Mouse (Mus musculus): ENCODE results near the gene Sorcs2. TPM values are rescaled to one million over a fixed set of nuclear protein-coding genes. Genes with fewer than 3 reads are reported as not detected.

The Sorcs2 gene
- polyA plus RNA-seq, 1 experiment from 2014 or later: 11.5 TPM

DNA sequence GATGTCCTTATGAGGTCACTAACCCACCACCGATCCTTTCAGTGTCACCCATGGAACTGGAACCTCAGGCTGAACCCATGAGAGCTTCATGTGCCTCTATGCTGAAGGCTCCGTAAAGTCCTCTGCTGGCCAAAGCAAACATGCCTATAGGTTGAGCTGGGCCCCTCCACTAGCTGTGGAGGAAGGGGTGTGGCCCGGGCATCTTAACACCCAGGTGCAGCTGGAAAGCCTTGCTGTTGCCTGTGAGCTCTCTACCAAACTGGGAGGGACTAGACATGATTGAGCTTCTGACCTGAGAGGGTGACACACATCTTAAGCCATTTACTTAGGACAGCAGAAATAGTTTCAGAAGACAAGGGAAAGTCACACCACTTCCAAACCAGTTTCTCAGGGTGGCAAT lies 189.1 kb downstream of the Sorcs2 start:
- Histone ChIP-seq H3K4me2 (replicated peaks) (no peak overlapping the region), H3K27me3 (ENCODE audit: control insufficient read depth, insufficient read depth, low read length) (no peaks in the 10 kb centered on the region), H3K4me3 (replicated peaks; ENCODE audit: low read length) (no peak overlapping the region), H3K4me1 (replicated peaks; ENCODE audit: control insufficient read depth, insufficient read depth, low read length) (0 out of 2 replicates have a peak, but pooled peaks cover 4% of the 10 kb centered on the region), H3K36me3 (replicated peaks; ENCODE audit: control insufficient read depth, insufficient read depth) (no peaks in the 10 kb centered on the region), H3K27ac (no peak overlapping the region), H3K9ac (no peak overlapping the region), H3K9me3 (ENCODE audit: control insufficient read depth, low read length) (no peaks in the 10 kb centered on the region)
- no peak for DNase-seq (ENCODE audit: low spot score)
- 95% methylated on average over 3 of the region's 3 CpGs for WGBS
- no peak for ATAC-seq (ENCODE audit: low FRiP score)

DNA sequence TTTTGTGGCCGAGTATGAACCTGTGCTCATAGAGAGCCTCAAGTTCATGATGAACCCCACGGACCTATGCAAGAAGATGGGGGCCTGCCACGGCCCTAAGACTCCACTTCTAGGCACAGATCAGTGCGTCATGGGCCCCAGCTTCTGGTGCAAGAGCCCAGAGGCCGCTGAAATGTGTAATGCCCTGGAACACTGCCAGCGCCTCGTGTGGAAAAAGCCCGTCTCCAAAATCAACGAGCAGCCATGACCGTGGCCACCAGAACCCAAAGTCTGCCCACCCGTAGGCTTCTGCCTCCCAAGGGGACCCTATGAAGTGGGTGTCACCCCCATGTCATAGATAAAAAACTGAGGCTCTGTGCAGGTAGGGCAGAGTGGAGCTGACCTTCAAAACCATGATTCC lies 192.5 kb downstream of the Sorcs2 start:
- no peaks in the 10 kb centered on the region for H3K36me3 ChIP-seq (replicated peaks; ENCODE audit: control insufficient read depth, insufficient read depth)
- H3K4me3 ChIP-seq (replicated peaks; ENCODE audit: low read length): no peak overlapping the region
- no peaks in the 10 kb centered on the region for H3K9me3 ChIP-seq (ENCODE audit: control insufficient read depth, low read length)
- H3K27ac ChIP-seq: no peak overlapping the region
- H3K4me2 ChIP-seq (replicated peaks): no peak overlapping the region
- no peaks in the 10 kb centered on the region for H3K27me3 ChIP-seq (ENCODE audit: control insufficient read depth, insufficient read depth, low read length)
- H3K4me1 ChIP-seq (replicated peaks; ENCODE audit: control insufficient read depth, insufficient read depth, low read length): no peaks in the 10 kb centered on the region
- ATAC-seq (ENCODE audit: low FRiP score) (no peak), DNase-seq (ENCODE audit: low spot score) (no peak)
- 83% methylated on average over 11 of the region's 11 CpGs for WGBS
- H3K9ac ChIP-seq: no peak overlapping the region

DNA sequence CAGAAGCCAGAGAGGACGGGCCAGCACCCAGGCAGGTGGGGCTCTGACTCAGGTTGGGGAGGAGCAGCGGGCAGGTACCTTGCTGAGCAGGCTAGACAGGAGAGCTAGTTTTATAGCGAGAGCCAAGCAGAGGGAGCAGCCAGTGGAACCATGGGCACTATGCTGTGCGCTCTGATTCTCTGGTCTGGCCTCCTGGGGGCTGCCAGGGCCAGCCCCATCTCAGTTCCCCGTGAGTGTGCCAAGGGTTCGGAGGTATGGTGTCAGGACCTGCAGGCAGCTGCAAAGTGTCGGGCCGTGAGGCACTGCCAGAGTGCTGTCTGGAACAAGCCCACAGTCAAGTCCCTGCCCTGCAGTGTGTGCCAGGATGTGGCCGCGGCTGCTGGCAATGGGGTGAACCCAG lies 194.0 kb downstream of the Sorcs2 start, which contains the start of gene Psapl1:
Gene Psapl1 (plus strand): TSS at position 106 of the 400 bp plus-strand sequence.
- no peak within 1 kb of the TSS for H3K9ac ChIP-seq
- no peaks in the 10 kb centered on the region for H3K36me3 ChIP-seq (replicated peaks; ENCODE audit: control insufficient read depth, insufficient read depth)
- DNase-seq (ENCODE audit: low spot score): no peak
- no peaks in the 10 kb centered on the region for H3K27me3 ChIP-seq (ENCODE audit: control insufficient read depth, insufficient read depth, low read length)
- WGBS: 85% methylated on average over 10 of the region's 10 CpGs
- no peak within 1 kb of the TSS for H3K4me2 ChIP-seq (replicated peaks)
- ATAC-seq (ENCODE audit: low FRiP score): no peak
- no peak within 1 kb of the TSS for H3K27ac ChIP-seq
- no peaks in the 10 kb centered on the region for H3K9me3 ChIP-seq (ENCODE audit: control insufficient read depth, low read length)
- no peaks in the 10 kb centered on the region for H3K4me1 ChIP-seq (replicated peaks; ENCODE audit: control insufficient read depth, insufficient read depth, low read length)
- H3K4me3 ChIP-seq (replicated peaks; ENCODE audit: low read length): no peak within 1 kb of the TSS

DNA sequence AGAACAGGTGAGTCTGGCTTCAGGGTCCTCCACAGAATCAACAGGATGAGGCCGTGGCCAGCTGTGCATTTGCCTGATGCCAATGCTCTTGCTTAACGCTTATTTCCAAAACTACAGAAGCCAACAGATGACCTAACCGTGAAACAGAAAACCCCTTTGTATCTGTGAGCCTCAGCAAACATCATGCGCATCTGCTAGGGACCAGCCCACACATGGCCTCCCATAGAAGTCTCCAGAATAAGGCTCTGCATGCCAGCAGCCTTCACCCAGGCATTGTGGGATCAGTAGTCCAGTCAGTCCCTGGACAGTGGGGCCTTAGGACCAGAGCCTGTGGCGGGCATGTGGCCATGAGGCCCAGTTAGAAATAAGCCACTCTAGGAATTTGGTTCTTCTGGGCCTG lies 194.5 kb downstream of the Sorcs2 start:
- Histone ChIP-seq H3K27ac (no peak overlapping the region), H3K27me3 (ENCODE audit: control insufficient read depth, insufficient read depth, low read length) (no peaks in the 10 kb centered on the region), H3K9me3 (ENCODE audit: control insufficient read depth, low read length) (no peaks in the 10 kb centered on the region), H3K36me3 (replicated peaks; ENCODE audit: control insufficient read depth, insufficient read depth) (no peaks in the 10 kb centered on the region), H3K4me2 (replicated peaks) (no peak overlapping the region), H3K9ac (no peak overlapping the region), H3K4me3 (replicated peaks; ENCODE audit: low read length) (no peak overlapping the region), H3K4me1 (replicated peaks; ENCODE audit: control insufficient read depth, insufficient read depth, low read length) (no peaks in the 10 kb centered on the region)
- DNase-seq (ENCODE audit: low spot score) (no peak), ATAC-seq (ENCODE audit: low FRiP score) (no peak)
- 85% methylated on average over 5 of the region's 5 CpGs for WGBS

DNA sequence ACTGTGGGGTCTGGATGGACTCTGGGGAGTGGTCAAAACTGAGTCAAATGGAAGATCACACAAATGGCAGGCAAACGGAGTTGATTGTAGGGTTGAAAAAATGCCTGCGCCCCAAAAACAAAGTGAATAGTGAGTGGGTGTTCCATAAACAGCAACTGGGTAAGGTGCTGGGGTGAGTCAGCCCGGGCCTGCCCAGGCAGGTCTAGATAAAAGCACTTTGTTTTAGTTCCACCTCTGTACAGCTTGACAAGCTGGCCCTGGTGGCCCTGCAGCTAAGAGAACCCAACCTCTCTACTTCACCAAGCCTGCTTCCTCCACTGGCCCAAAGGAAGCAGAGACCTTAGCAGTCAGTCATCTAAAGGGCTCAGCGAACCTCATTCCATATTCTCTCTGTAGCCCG lies 195.2 kb downstream of the Sorcs2 start:
- Histone ChIP-seq H3K9ac (no peak overlapping the region), H3K4me3 (replicated peaks; ENCODE audit: low read length) (no peak overlapping the region), H3K36me3 (replicated peaks; ENCODE audit: control insufficient read depth, insufficient read depth) (no peaks in the 10 kb centered on the region), H3K4me2 (replicated peaks) (no peak overlapping the region), H3K4me1 (replicated peaks; ENCODE audit: control insufficient read depth, insufficient read depth, low read length) (no peaks in the 10 kb centered on the region), H3K9me3 (ENCODE audit: control insufficient read depth, low read length) (no peaks in the 10 kb centered on the region), H3K27ac (no peak overlapping the region), H3K27me3 (ENCODE audit: control insufficient read depth, insufficient read depth, low read length) (no peaks in the 10 kb centered on the region)
- DNase-seq (ENCODE audit: low spot score) (no peak), ATAC-seq (ENCODE audit: low FRiP score) (no peak)
- WGBS: 83% methylated on average over 5 of the region's 5 CpGs

DNA sequence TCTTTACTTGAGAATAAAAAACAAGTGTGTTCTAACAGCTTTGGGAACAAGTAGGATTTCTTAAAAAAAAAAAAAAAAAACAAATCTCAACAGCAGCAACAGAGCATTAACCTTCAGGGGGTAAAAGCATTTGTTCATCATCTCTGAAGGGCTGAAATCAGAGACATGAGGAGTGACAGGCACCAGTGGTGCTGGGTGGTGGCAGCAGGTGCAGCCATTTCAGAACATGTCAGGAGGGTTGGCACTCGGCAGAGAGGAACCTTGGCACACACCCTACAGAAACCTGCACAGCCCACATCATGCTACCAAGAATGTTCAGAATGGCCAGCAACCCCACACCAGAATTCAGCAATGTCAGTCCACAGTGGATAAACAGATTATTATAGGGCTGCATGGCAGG lies 198.4 kb downstream of the Sorcs2 start:
- ATAC-seq (ENCODE audit: low FRiP score): no peak
- Histone ChIP-seq H3K9ac (no peak overlapping the region), H3K9me3 (ENCODE audit: control insufficient read depth, low read length) (no peaks in the 10 kb centered on the region), H3K4me2 (replicated peaks) (no peak overlapping the region), H3K27ac (no peak overlapping the region), H3K4me1 (replicated peaks; ENCODE audit: control insufficient read depth, insufficient read depth, low read length) (peaks cover 6% of the 10 kb centered on the region), H3K36me3 (replicated peaks; ENCODE audit: control insufficient read depth, insufficient read depth) (no peaks in the 10 kb centered on the region), H3K4me3 (replicated peaks; ENCODE audit: low read length) (no peak overlapping the region), H3K27me3 (ENCODE audit: control insufficient read depth, insufficient read depth, low read length) (no peaks in the 10 kb centered on the region)
- no peak for DNase-seq (ENCODE audit: low spot score)
- WGBS: 76% methylated on average over 1 of the region's 1 CpGs

DNA sequence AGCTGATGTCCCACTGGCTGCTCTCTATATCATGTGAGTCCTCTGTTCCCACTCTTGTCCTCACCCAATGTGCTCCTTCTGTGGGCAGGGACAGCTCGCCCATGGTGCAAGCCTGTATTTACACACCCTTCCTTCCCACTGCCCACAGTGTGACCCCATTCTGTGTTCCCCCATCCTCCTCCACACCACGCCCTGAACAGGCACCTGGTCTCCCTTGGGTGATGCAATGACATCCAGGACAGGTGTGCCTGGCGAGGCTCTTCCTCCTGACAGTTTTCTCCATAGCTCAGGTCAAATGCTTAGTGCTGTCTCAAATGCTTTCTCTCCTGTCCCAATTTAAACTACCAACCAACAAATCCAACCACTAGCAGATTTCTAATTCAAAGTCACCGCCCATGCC lies 202.5 kb downstream of the Sorcs2 start:
- H3K9ac ChIP-seq: no peak overlapping the region
- H3K27me3 ChIP-seq (ENCODE audit: control insufficient read depth, insufficient read depth, low read length): no peaks in the 10 kb centered on the region
- DNase-seq (ENCODE audit: low spot score): no peak
- H3K4me1 ChIP-seq (replicated peaks; ENCODE audit: control insufficient read depth, insufficient read depth, low read length): peaks cover 9% of the 10 kb centered on the region
- H3K36me3 ChIP-seq (replicated peaks; ENCODE audit: control insufficient read depth, insufficient read depth): no peaks in the 10 kb centered on the region
- no peak for ATAC-seq (ENCODE audit: low FRiP score)
- WGBS: 87% methylated on average over 4 of the region's 4 CpGs
- H3K4me2 ChIP-seq (replicated peaks): no peak overlapping the region
- H3K9me3 ChIP-seq (ENCODE audit: control insufficient read depth, low read length): no peaks in the 10 kb centered on the region
- no peak overlapping the region for H3K4me3 ChIP-seq (replicated peaks; ENCODE audit: low read length)
- no peak overlapping the region for H3K27ac ChIP-seq

DNA sequence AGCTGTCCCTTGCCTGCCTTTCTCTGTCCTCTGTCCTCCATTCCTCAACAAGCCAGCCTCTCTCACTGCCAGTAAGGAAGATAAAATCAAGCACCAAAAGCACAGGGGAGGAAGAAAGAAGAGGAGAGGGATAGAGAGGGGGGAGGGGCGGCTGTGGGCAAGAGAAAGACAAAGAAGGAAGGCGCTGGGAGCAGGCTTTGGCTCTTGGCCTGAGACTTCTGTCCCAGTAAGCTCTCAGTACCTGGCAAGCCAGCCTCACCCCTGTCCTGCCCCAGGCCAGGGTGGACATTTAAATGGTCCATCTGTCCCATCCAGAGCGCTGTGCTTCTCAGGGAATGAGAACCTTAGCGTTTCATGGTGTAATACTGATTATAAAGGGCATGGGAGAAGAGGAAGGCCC lies 203.3 kb downstream of the Sorcs2 start:
- ATAC-seq (ENCODE audit: low FRiP score) (no peak), DNase-seq (ENCODE audit: low spot score) (no peak)
- H3K36me3 ChIP-seq (replicated peaks; ENCODE audit: control insufficient read depth, insufficient read depth): no peaks in the 10 kb centered on the region
- H3K9me3 ChIP-seq (ENCODE audit: control insufficient read depth, low read length): no peaks in the 10 kb centered on the region
- no peaks in the 10 kb centered on the region for H3K27me3 ChIP-seq (ENCODE audit: control insufficient read depth, insufficient read depth, low read length)
- peaks cover 9% of the 10 kb centered on the region for H3K4me1 ChIP-seq (replicated peaks; ENCODE audit: control insufficient read depth, insufficient read depth, low read length)
- 46% methylated on average over 4 of the region's 4 CpGs for WGBS
- H3K4me2 ChIP-seq (replicated peaks): no peak overlapping the region
- H3K9ac ChIP-seq: no peak overlapping the region; the same call in 1 of the 2 replicates
- H3K4me3 ChIP-seq (replicated peaks; ENCODE audit: low read length): no peak overlapping the region
- H3K27ac ChIP-seq: no peak overlapping the region

DNA sequence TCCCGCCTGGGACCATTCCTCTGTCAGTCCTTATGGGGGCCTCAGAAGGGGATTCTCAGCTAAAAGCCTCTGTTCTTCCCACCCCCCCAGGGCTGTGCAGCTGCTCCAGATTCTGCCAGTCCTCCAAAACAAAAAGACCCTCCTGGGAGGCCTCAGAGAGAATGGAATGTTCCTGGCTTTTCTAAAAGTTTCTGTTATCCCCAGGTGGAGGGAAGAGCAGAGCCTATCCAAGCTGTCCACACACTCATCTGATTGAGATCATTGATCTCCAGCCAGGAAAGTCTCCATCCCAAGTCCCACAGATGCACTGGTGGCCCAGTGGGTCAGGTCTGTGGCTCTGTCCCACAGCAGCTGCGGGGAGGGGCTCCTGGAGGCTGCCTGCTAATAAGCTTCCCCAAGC lies 205.3 kb downstream of the Sorcs2 start:
- Histone ChIP-seq H3K27me3 (ENCODE audit: control insufficient read depth, insufficient read depth, low read length) (no peaks in the 10 kb centered on the region), H3K9ac (no peak overlapping the region), H3K9me3 (ENCODE audit: control insufficient read depth, low read length) (no peaks in the 10 kb centered on the region), H3K27ac (no peak overlapping the region), H3K4me3 (replicated peaks; ENCODE audit: low read length) (no peak overlapping the region), H3K4me2 (replicated peaks) (no peak overlapping the region), H3K36me3 (replicated peaks; ENCODE audit: control insufficient read depth, insufficient read depth) (no peaks in the 10 kb centered on the region), H3K4me1 (replicated peaks; ENCODE audit: control insufficient read depth, insufficient read depth, low read length) (peaks cover 9% of the 10 kb centered on the region)
- DNase-seq (ENCODE audit: low spot score) (no peak), ATAC-seq (ENCODE audit: low FRiP score) (no peak)
- WGBS: 86% methylated on average over 2 of the region's 2 CpGs

DNA sequence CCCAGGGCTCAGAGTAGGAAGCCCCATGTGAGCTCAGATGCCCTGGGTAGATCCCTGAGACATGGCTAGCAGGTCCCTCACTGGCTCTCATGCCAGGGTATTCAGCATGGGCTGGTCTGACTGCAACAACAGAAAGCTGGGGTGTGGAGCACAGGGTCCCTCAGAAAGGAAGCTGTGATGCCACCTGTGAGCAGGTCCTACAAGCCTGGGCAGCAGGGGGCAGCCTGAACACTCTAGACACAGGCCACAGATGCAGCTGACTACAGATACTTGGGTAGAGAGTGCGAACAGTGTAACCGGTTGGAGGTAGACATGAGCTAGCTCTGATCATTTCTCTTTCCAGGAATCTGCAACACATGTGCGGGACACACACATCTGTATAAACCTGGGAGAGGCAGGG lies 206.1 kb downstream of the Sorcs2 start:
- WGBS: 89% methylated on average over 3 of the region's 3 CpGs
- Histone ChIP-seq H3K36me3 (replicated peaks; ENCODE audit: control insufficient read depth, insufficient read depth) (no peaks in the 10 kb centered on the region), H3K4me1 (replicated peaks; ENCODE audit: control insufficient read depth, insufficient read depth, low read length) (peaks cover 9% of the 10 kb centered on the region), H3K4me2 (replicated peaks) (no peak overlapping the region), H3K9me3 (ENCODE audit: control insufficient read depth, low read length) (no peaks in the 10 kb centered on the region), H3K9ac (no peak overlapping the region), H3K27ac (no peak overlapping the region), H3K4me3 (replicated peaks; ENCODE audit: low read length) (no peak overlapping the region), H3K27me3 (ENCODE audit: control insufficient read depth, insufficient read depth, low read length) (no peaks in the 10 kb centered on the region)
- DNase-seq (ENCODE audit: low spot score): no peak
- no peak; the same call in 1 of the 2 replicates for ATAC-seq (ENCODE audit: low FRiP score)

Measured in hindbrain, embryonic 14.5 days (tissue).